Mouse (Mus musculus): ENCODE data around the gene Khdrbs1.

GRCm38 (mm10) chr4:129781881-129782675 is 40.0 kb upstream of the Khdrbs1 start:
- no peak for TF ChIP-seq POLR2A (IDR thresholded peaks at IDR 0.05; ENCODE audit: borderline replicate concordance, extremely low read depth, low read depth, low read length)
- no peak for TF ChIP-seq CTCF (IDR thresholded peaks at IDR 0.05; ENCODE audit: insufficient read depth, low read length)

All from lung, adult 2 months (tissue).